Mouse (Mus musculus) ES-E14 (cell line): ENCODE measurements at regions not wholly inside any gene's neighbourhood (a gene's known extent, or its start where the extent isn't known, plus 50 kb on each side); places are given as distances from the start of the nearest gene placed in this dataset.

Experiments
- HCFC1 ChIP-seq: IDR thresholded peaks from 2 replicates; pipeline ENCODE4 v1.6.1; 2012; ENCODE audit warnings: low read length, inconsistent platforms, borderline replicate concordance; ENCODE audit not compliant: insufficient read depth
- ZC3H11A ChIP-seq: IDR thresholded peaks from 2 replicates; pipeline ENCODE4 v1.6.1; 2012; ENCODE audit warnings: low read depth, mild to moderate bottlenecking, inconsistent platforms, low read length, borderline replicate concordance
- ZNF384 ChIP-seq: IDR thresholded peaks from 2 replicates; pipeline ENCODE4 v1.6.1; 2012; ENCODE audit warnings: low read depth, low read length, inconsistent platforms

- TF ChIP-seq HCFC1 (no peak), ZC3H11A (no peak), ZNF384 (no peak)
These were observed 261.9 kb downstream of the Cdh26 start for GRCm38 (mm10) chr2:178692231-178692630.
